Mouse (Mus musculus) kidney, adult 2 months (tissue): Measurements from ENCODE around the gene Lsm6. TPM values are rescaled to one million over a fixed set of nuclear protein-coding genes. Genes with fewer than 3 reads are reported as not detected.

ENCODE experiments used
- DNase-seq: peaks from one replicate; pipeline ENCODE4 v3.0.0; 2021
- H3K27ac ChIP-seq: fragments of 200-500 bp; 2 replicates; pipeline ENCODE4 v1.5.1; 2012; ENCODE audit warnings: low read depth, low read length, control low read depth, inconsistent platforms; ENCODE audit not compliant: insufficient read depth
- H3K27me3 ChIP-seq: fragments of 200-500 bp; replicated peaks from 2 replicates; pipeline ENCODE4 v1.6.1; 2012; ENCODE audit warnings: mild to moderate bottlenecking, moderate library complexity, low read length, inconsistent platforms; ENCODE audit not compliant: control insufficient read depth, insufficient read depth
- H3K36me3 ChIP-seq: fragments of 200-500 bp; 2 replicates; pipeline ENCODE4 v1.6.1; 2012; ENCODE audit warnings: mild to moderate bottlenecking, moderate library complexity, low read length, inconsistent platforms; ENCODE audit not compliant: control insufficient read depth, insufficient read depth
- H3K4me1 ChIP-seq: fragments of 200-500 bp; 2 replicates; pipeline ENCODE4 v1.6.1; 2011; ENCODE audit warnings: low read length; ENCODE audit not compliant: control insufficient read depth, insufficient read depth
- H3K4me3 ChIP-seq: fragments of 200-500 bp; 2 replicates; pipeline ENCODE4 v1.5.1; 2011; ENCODE audit warnings: mild to moderate bottlenecking, low read depth, low read length, control low read depth; ENCODE audit not compliant: insufficient read depth
- CTCF ChIP-seq: fragments of 200-500 bp; conservative IDR thresholded peaks from 2 replicates; pipeline ENCODE4 v1.5.1; 2011; ENCODE audit warnings: low read depth, mild to moderate bottlenecking, control low read depth, low read length, moderate library complexity, mixed read lengths; ENCODE audit not compliant: insufficient read depth, insufficient read length
- POLR2A ChIP-seq: fragments of 200-500 bp; IDR thresholded peaks from one replicate; pipeline ENCODE4 v1.6.1; 2011; ENCODE audit warnings: low read depth, low read length, control low read depth
- WGBS: fragments of 180-500 bp; shearing (Covaris S2); methylation state at CpG from one replicate; pipeline ENCODE4 v1.1.7; 2018; 5-methylcytosine and 5-hydroxymethylcytosine counted together
- polyA plus RNA-seq: library from polyadenylated mRNA; depleted of rRNA; stranded (reverse); fragments of >200 nt; gene quantifications from 2 replicates; pipeline ENCODE4 v1.2.3, GENCODE M21; 2012

Lsm6 gene
- polyA plus RNA-seq, 1 experiment, result 19.6 TPM

GRCm38 (mm10) chr8:78807283-78807682 is 13.7 kb downstream of the Lsm6 start:
- Histone ChIP-seq H3K27ac (no peak overlapping the region), H3K27me3 (no peaks in the 10 kb centered on the region), H3K4me1 (no peaks in the 10 kb centered on the region), H3K4me3 (no peak overlapping the region), H3K36me3 (peaks cover 4% of the 10 kb centered on the region)
- no peak for DNase-seq
- WGBS, result 87% methylated on average over 9 of the region's 9 CpGs
- TF ChIP-seq CTCF (no peak), POLR2A (no peak)

GRCm38 (mm10) chr8:78806006-78806405 is 14.9 kb downstream of the Lsm6 start:
- no peak for TF ChIP-seq CTCF
- no peak for TF ChIP-seq POLR2A
- Histone ChIP-seq H3K27ac (no peak overlapping the region), H3K27me3 (no peaks in the 10 kb centered on the region), H3K4me1 (no peaks in the 10 kb centered on the region), H3K4me3 (no peak overlapping the region), H3K36me3 (peaks cover 2% of the 10 kb centered on the region)
- no peak for DNase-seq
- WGBS, result 95% methylated on average over 5 of the region's 5 CpGs

- WGBS, result 97% methylated on average over 6 of the region's 6 CpGs
- TF ChIP-seq CTCF (no peak), POLR2A (no peak)
- Histone ChIP-seq H3K27ac (no peak overlapping the region), H3K4me3 (no peak overlapping the region), H3K4me1 (no peaks in the 10 kb centered on the region), H3K27me3 (no peaks in the 10 kb centered on the region), H3K36me3 (no peaks in the 10 kb centered on the region; the same call in none of the 2 replicates)
- DNase-seq, result no peak
These were observed 19.7 kb downstream of the Lsm6 start for GRCm38 (mm10) chr8:78801201-78801600.

- Histone ChIP-seq H3K4me3 (no peak overlapping the region), H3K4me1 (no peaks in the 10 kb centered on the region), H3K36me3 (no peaks in the 10 kb centered on the region), H3K27me3 (no peaks in the 10 kb centered on the region), H3K27ac (no peak overlapping the region)
- TF ChIP-seq CTCF, result no peak
- TF ChIP-seq POLR2A, result no peak
- 76% methylated on average over 3 of the region's 3 CpGs for WGBS
- DNase-seq, result no peak
These were observed 22.3 kb downstream of the Lsm6 start for GRCm38 (mm10) chr8:78798671-78799070.

GRCm38 (mm10) chr8:78797985-78798384 is 23.0 kb downstream of the Lsm6 start:
- Histone ChIP-seq H3K4me3 (no peak overlapping the region), H3K27me3 (no peaks in the 10 kb centered on the region), H3K36me3 (no peaks in the 10 kb centered on the region), H3K4me1 (no peaks in the 10 kb centered on the region), H3K27ac (no peak overlapping the region)
- 77% methylated on average over 7 of the region's 7 CpGs for WGBS
- no peak for TF ChIP-seq POLR2A
- no peak for TF ChIP-seq CTCF
- no peak for DNase-seq

- Histone ChIP-seq H3K4me1 (no peaks in the 10 kb centered on the region), H3K4me3 (no peak overlapping the region), H3K27me3 (no peaks in the 10 kb centered on the region), H3K27ac (no peak overlapping the region), H3K36me3 (no peaks in the 10 kb centered on the region)
- WGBS, result 35% methylated on average over 4 of the region's 4 CpGs
- TF ChIP-seq POLR2A (no peak), CTCF (no peak)
- DNase-seq, result no peak
These were observed 27.7 kb downstream of the Lsm6 start for GRCm38 (mm10) chr8:78793231-78793630.

- 92% methylated on average over 9 of the region's 9 CpGs for WGBS
These were observed 44.1 kb downstream of the Lsm6 start for GRCm38 (mm10) chr8:78776816-78777215.

GRCm38 (mm10) chr8:78771256-78771655 is 49.7 kb downstream of the Lsm6 start:
- TF ChIP-seq CTCF (no peak), POLR2A (no peak)
- 55% methylated on average over 7 of the region's 7 CpGs for WGBS
- Histone ChIP-seq H3K27ac (no peak overlapping the region), H3K4me3 (no peak overlapping the region), H3K36me3 (no peaks in the 10 kb centered on the region), H3K27me3 (no peaks in the 10 kb centered on the region), H3K4me1 (no peaks in the 10 kb centered on the region)
- DNase-seq, result no peak

More at GRCm38 (mm10) chr8:78776816-78777215, 44.1 kb downstream of the Lsm6 start:
- H3K4me1 ChIP-seq, result no peaks in the 10 kb centered on the region
- H3K4me3 ChIP-seq, result no peak overlapping the region
- no peaks in the 10 kb centered on the region for H3K36me3 ChIP-seq
- no peaks in the 10 kb centered on the region for H3K27me3 ChIP-seq
- no peak overlapping the region for H3K27ac ChIP-seq
- TF ChIP-seq POLR2A, result no peak
- no peak for DNase-seq
